Mouse (Mus musculus): ENCODE measurements around the gene Tmprss11a.

DNA sequence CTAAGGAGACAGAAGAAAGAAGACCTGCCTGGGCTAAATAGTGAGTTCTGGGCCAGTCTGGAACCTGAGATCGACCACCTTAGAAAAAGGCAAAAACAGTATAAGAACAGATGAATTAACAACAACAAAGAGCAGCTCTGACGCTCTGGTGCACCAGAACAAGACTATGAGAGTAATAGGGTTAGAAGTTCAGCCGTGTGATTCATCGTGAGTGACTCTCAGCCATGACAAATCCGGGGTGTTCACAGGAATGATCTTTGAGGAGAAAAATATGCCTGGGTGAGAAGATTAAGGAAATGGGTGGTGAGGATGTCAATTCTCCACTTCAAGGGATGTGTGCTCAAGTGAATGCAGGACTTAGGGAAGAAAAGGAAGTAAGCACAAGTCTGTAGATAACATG lies 42.7 kb upstream of the Tmprss11a start:
- no peak for TF ChIP-seq CTCF (IDR thresholded peaks at IDR 0.05; ENCODE audit: borderline replicate concordance, insufficient read depth, low read depth, low read length)
- no peak for TF ChIP-seq POLR2A (IDR thresholded peaks at IDR 0.05; ENCODE audit: borderline replicate concordance, insufficient read depth, low read length)
